Comparison of ENCODE assay signal across 9 mouse cellular contexts in genomic region chr9:65217661-65218060, GRCm38 (mm10). TPM values are rescaled to one million over a fixed set of nuclear protein-coding genes. Genes with fewer than 3 reads are reported as not detected.
A peak's percentile ranks its signal among the peaks of the same experiment; 100 is the strongest.
DNase-seq lines count a peak whose midpoint lies in the region; ATAC-seq and TF ChIP-seq lines count a peak whose summit lies in the region.
"Had no signal": no experiment of that assay in that cellular context is flagged by ENCODE, and none has a peak within 500 bp of the region (broad histone marks: within the 10 kb centered on the region; RNA-seq: fewer than 3 reads in every experiment).

No protein-coding gene starts in this region.

- intact Hi-C loops in gastrocnemius, adult 2 months (cut with DNase I) = no loop called here

- peak overlapping the region; percentile 40 for H3K4me3 ChIP-seq in gastrocnemius, adult 2 months
- no peak overlapping the region for H3K4me3 ChIP-seq in limb, embryonic 12.5 days (replicated peaks)

- H3K4me2 ChIP-seq in limb, embryonic 12.5 days = no peak overlapping the region

- DNase-seq in gastrocnemius, adult 2 months = peak; percentile 73
- no peak for DNase-seq in gastrocnemius, postnatal 4 days (ENCODE audit: low spot score in 2 of 2)
- peak; percentile 36 for DNase-seq in thymus, postnatal 4 days
- no peak for DNase-seq in thymus, postnatal 14 days
- DNase-seq in urinary bladder, postnatal 14 days (ENCODE audit: low spot score) = no peak
- DNase-seq in frontal cortex, postnatal 10 days (ENCODE audit: low spot score in 2 of 2) = no peak
- DNase-seq in embryo, embryonic 11 days = no peak

- H3K9me3 ChIP-seq in limb, embryonic 12.5 days = no peaks in the 10 kb centered on the region

- no peaks in the 10 kb centered on the region for H3K27me3 ChIP-seq in limb, embryonic 12.5 days

- no peak for ATAC-seq in limb, embryonic 12.5 days (ENCODE audit: insufficient number of reproducible peaks, insufficient read depth, low FRiP score, low TSS enrichment, low read depth)

- WGBS in limb, embryonic 12.5 days = 61% methylated on average over 6 of the region's 6 CpGs

- no peaks in the 10 kb centered on the region for H3K36me3 ChIP-seq in limb, embryonic 12.5 days

- TF ChIP-seq CTCF in gastrocnemius, adult 2 months (IDR thresholded peaks at IDR 0.05) = no peak

- H3K27ac ChIP-seq in gastrocnemius, adult 2 months = peak overlapping the region; percentile 88
- peak overlapping the region; percentile 17; the same call in 1 of the 2 replicates for H3K27ac ChIP-seq in limb, embryonic 12.5 days

- peaks cover 14% of the 10 kb centered on the region for H3K4me1 ChIP-seq in limb, embryonic 12.5 days (replicated peaks)

- H3K9ac ChIP-seq in limb, embryonic 12.5 days (replicated peaks) = no peak overlapping the region

RNA-seq across cellular contexts. Expression of gene Parp16, which starts 22.5 kb away (rescaled TPM):
- total RNA-seq in gastrocnemius, adult 2 months (2021) = 1 to 10 TPM; 3.6 to 3.9 TPM
- total RNA-seq in gastrocnemius, postnatal 4 days (2021) = 1 to 10 TPM; 8.3 to 9.1 TPM
- polyA plus RNA-seq in limb, embryonic 12.5 days (2016; fragmentation: Nextera tagmentation; extraction: Ambion mirVana) = 8.2 and 8.7 TPM in 2 replicates

RNA-seq across cellular contexts. Expression of gene Cilp, which starts 47.3 kb away (rescaled TPM):
- total RNA-seq in gastrocnemius, adult 2 months (2021) = 10 to 100 TPM; 13.0 to 35.4 TPM
- 10 to 100 TPM; 56.9 to 59.0 TPM for total RNA-seq in gastrocnemius, postnatal 4 days (2021)
- polyA plus RNA-seq in limb, embryonic 12.5 days (2016; fragmentation: Nextera tagmentation; extraction: Ambion mirVana) = 0.54 and 0.63 TPM in 2 replicates
- total RNA-seq: neutrophil, adult 5-6 weeks had no signal

Comparison
In these comparisons a context has a peak if more than half of its experiments do, and no peak if none do; other contexts are left out.
1. DNase-seq: peak in gastrocnemius, adult 2 months (single experiment) and thymus, postnatal 4 days (single experiment); none in gastrocnemius, postnatal 4 days (0 of 2), thymus, postnatal 14 days (single experiment), urinary bladder, postnatal 14 days (single experiment), frontal cortex, postnatal 10 days (0 of 2) and embryo, embryonic 11 days (single experiment).